Mouse (Mus musculus): ENCODE data around the gene Hmgn5. TPM values are rescaled to one million over a fixed set of nuclear protein-coding genes. Genes with fewer than 3 reads are reported as not detected.
A peak's percentile ranks its signal among the peaks of the same experiment; 100 is the strongest.

Gene Hmgn5
- total RNA-seq (2021): 1 to 10 TPM; 5.1 to 5.2 TPM

GRCm38 (mm10) chrX:109013283-109013682, at the start of gene Hmgn5:
Gene Hmgn5, minus strand, starts transcription at chrX:109013404.
- DNase-seq (ENCODE audit: low spot score in 2 of 2): peak; percentile 85 to 91
- intact Hi-C loops (cut with DNase I): loop anchor here (5.0 kb wide), 1 partner anchor 181 kb away; the partner anchor contains the start of gene Brwd3

GRCm38 (mm10) chrX:109047773-109048172, 34.6 kb upstream of the Hmgn5 start:
- intact Hi-C loops (cut with DNase I): no loop called here
- no peak for DNase-seq (ENCODE audit: low spot score in 2 of 2)

GRCm38 (mm10) chrX:109026224-109026623, 13.0 kb upstream of the Hmgn5 start:
- intact Hi-C loops (cut with DNase I): no loop called here
- no peak for DNase-seq (ENCODE audit: low spot score in 2 of 2)

GRCm38 (mm10) chrX:109020858-109021257, 7.7 kb upstream of the Hmgn5 start:
- no peak for DNase-seq (ENCODE audit: low spot score in 2 of 2)
- intact Hi-C loops (cut with DNase I): no loop called here

GRCm38 (mm10) chrX:109014166-109014565, 962 bp upstream of the Hmgn5 start:
- DNase-seq (ENCODE audit: low spot score in 2 of 2): no peak
- intact Hi-C loops (cut with DNase I): loop anchor here (5.0 kb wide), 1 partner anchor 182 kb away; the partner anchor contains the start of gene Brwd3

GRCm38 (mm10) chrX:109013686-109014085, 482 bp upstream of the Hmgn5 start:
- DNase-seq (ENCODE audit: low spot score in 2 of 2): peak in 1 of 2 experiments; percentile 14
- intact Hi-C loops (cut with DNase I): loop anchor here (5.0 kb wide), 1 partner anchor 181 kb away; the partner anchor contains the start of gene Brwd3

GRCm38 (mm10) chrX:109012371-109013031, 703 bp downstream of the Hmgn5 start:
- intact Hi-C loops (cut with DNase I): loop anchor here (5.0 kb wide), 1 partner anchor 180 kb away; the partner anchor contains the start of gene Brwd3
- peak; percentile 34 to 51 for DNase-seq (ENCODE audit: low spot score in 2 of 2)

GRCm38 (mm10) chrX:109011611-109012185, 1.5 kb downstream of the Hmgn5 start:
- DNase-seq (ENCODE audit: low spot score in 2 of 2): peak in 1 of 2 experiments; percentile 4
- intact Hi-C loops (cut with DNase I): loop anchor here (5.0 kb wide), 1 partner anchor 179 kb away; the partner anchor contains the start of gene Brwd3

- intact Hi-C loops (cut with DNase I): no loop called here
- DNase-seq (ENCODE audit: low spot score in 2 of 2): no peak
Measured at GRCm38 (mm10) chrX:109001277-109001676, 11.9 kb downstream of the Hmgn5 start.

Other genes starting within 250 kb of the Hmgn5 start
- 10 to 100 TPM; 13.2 to 14.1 TPM for gene Brwd3, start 179.0 kb downstream of the Hmgn5 start, total RNA-seq (2021)
- 10 to 100 TPM; 59.8 to 69.6 TPM for gene Sh3bgrl, start 82.0 kb upstream of the Hmgn5 start, total RNA-seq (2021)
- gene Gm6377, start 183.4 kb upstream of the Hmgn5 start, total RNA-seq (2021): not detected

Data from left cerebral cortex, postnatal 25 days (tissue).